In genomic region chr15:87551556-87551955, GRCm38 (mm10) we compare ENCODE assay signal across 29 mouse cellular contexts. TPM values are rescaled to one million over a fixed set of nuclear protein-coding genes. Genes with fewer than 3 reads are reported as not detected.
A peak's percentile ranks its signal among the peaks of the same experiment; 100 is the strongest.
DNase-seq lines count a peak whose midpoint lies in the region; ATAC-seq and TF ChIP-seq lines count a peak whose summit lies in the region.
"Had no signal": no experiment of that assay in that cellular context is flagged by ENCODE, and none has a peak within 500 bp of the region (broad histone marks: within the 10 kb centered on the region; RNA-seq: fewer than 3 reads in every experiment).

No protein-coding gene starts in this region.

- DNase-seq in cerebellum, adult 9-10 months: peak; percentile 5
- no peak for DNase-seq in cerebellum, adult 11 months
- DNase-seq in hindbrain, embryonic 10.5 days (ENCODE audit: low spot score): no peak
- DNase-seq in layer of hippocampus, adult 2 months (ENCODE audit: low spot score in 2 of 2): no peak
- DNase-seq in layer of hippocampus, adult 8-10 months (ENCODE audit: low spot score in 2 of 2): no peak
- DNase-seq in brain, adult 2 months (ENCODE audit: low read depth, low spot score): peak; percentile 51
- DNase-seq: adrenal gland, adult 2 months; adrenal gland, postnatal 14 days; B cell, adult 2 months; cerebellum, adult 2 months; gastrocnemius, postnatal 25 days; heart, adult 18-20 months; heart, postnatal 10 days; heart, postnatal 36 days; kidney, adult 11 months; kidney, adult 8-10 months had no signal

- WGBS in hindbrain, embryonic 10.5 days: 50% methylated on average over 8 of the region's 8 CpGs
- WGBS in hindbrain, embryonic 12.5 days: 41% methylated on average over 8 of the region's 8 CpGs
- 31% methylated on average over 8 of the region's 8 CpGs for WGBS in neural tube, embryonic 15.5 days

- no peak overlapping the region for H3K4me2 ChIP-seq in hindbrain, embryonic 12.5 days (replicated peaks)
- no peak overlapping the region for H3K4me2 ChIP-seq in neural tube, embryonic 15.5 days
- H3K4me2 ChIP-seq: embryonic facial prominence, embryonic 12.5 days; embryonic facial prominence, embryonic 15.5 days; forebrain, embryonic 12.5 days; forebrain, embryonic 15.5 days; heart, embryonic 12.5 days; heart, embryonic 15.5 days; hindbrain, embryonic 15.5 days; intestine, embryonic 15.5 days had no signal

- peak overlapping the region; percentile 12; the same call in 1 of the 2 replicates for H3K27ac ChIP-seq in hindbrain, embryonic 10.5 days
- H3K27ac ChIP-seq in hindbrain, embryonic 12.5 days: no peak overlapping the region
- H3K27ac ChIP-seq in layer of hippocampus, adult 2 months: peak overlapping the region; percentile 53
- H3K27ac ChIP-seq in neural tube, embryonic 15.5 days (replicated peaks): no peak overlapping the region
- H3K27ac ChIP-seq: embryonic facial prominence, embryonic 12.5 days; embryonic facial prominence, embryonic 15.5 days; forebrain, embryonic 12.5 days; forebrain, embryonic 15.5 days; heart, embryonic 15.5 days; hindbrain, embryonic 15.5 days; intestine, embryonic 15.5 days had no signal

- no peaks in the 10 kb centered on the region for H3K9me3 ChIP-seq in hindbrain, embryonic 10.5 days
- no peaks in the 10 kb centered on the region for H3K9me3 ChIP-seq in hindbrain, embryonic 12.5 days (replicated peaks)
- no peaks in the 10 kb centered on the region for H3K9me3 ChIP-seq in neural tube, embryonic 15.5 days (replicated peaks)
- H3K9me3 ChIP-seq: embryonic facial prominence, embryonic 12.5 days; embryonic facial prominence, embryonic 15.5 days; forebrain, embryonic 12.5 days; forebrain, embryonic 15.5 days; heart, embryonic 12.5 days; heart, embryonic 15.5 days; hindbrain, embryonic 15.5 days; intestine, embryonic 15.5 days had no signal

- TF ChIP-seq CTCF in layer of hippocampus, adult 2 months (conservative IDR thresholded peaks at IDR 0.05): no peak

- no peak overlapping the region for H3K9ac ChIP-seq in hindbrain, embryonic 12.5 days
- no peak overlapping the region for H3K9ac ChIP-seq in neural tube, embryonic 15.5 days (replicated peaks)
- H3K9ac ChIP-seq: embryonic facial prominence, embryonic 12.5 days; embryonic facial prominence, embryonic 15.5 days; forebrain, embryonic 12.5 days; forebrain, embryonic 15.5 days; heart, embryonic 12.5 days; heart, embryonic 15.5 days; hindbrain, embryonic 15.5 days; intestine, embryonic 15.5 days had no signal

- no peak for ATAC-seq in hindbrain, embryonic 12.5 days (ENCODE audit: low FRiP score)
- ATAC-seq in neural tube, embryonic 15.5 days (ENCODE audit: low FRiP score): no peak
- ATAC-seq: forebrain, embryonic 15.5 days; intestine, embryonic 15.5 days; Patski had no signal

- no peak overlapping the region for H3K4me3 ChIP-seq in hindbrain, embryonic 10.5 days
- H3K4me3 ChIP-seq in hindbrain, embryonic 12.5 days: no peak overlapping the region
- no peak overlapping the region; the same call in 1 of the 2 replicates for H3K4me3 ChIP-seq in layer of hippocampus, adult 2 months
- H3K4me3 ChIP-seq in neural tube, embryonic 15.5 days (replicated peaks): no peak overlapping the region
- H3K4me3 ChIP-seq: embryonic facial prominence, embryonic 12.5 days; embryonic facial prominence, embryonic 15.5 days; forebrain, embryonic 12.5 days; forebrain, embryonic 15.5 days; heart, embryonic 12.5 days; heart, embryonic 15.5 days; hindbrain, embryonic 15.5 days; intestine, embryonic 15.5 days had no signal

- H3K36me3 ChIP-seq in hindbrain, embryonic 10.5 days: no peaks in the 10 kb centered on the region
- no peaks in the 10 kb centered on the region for H3K36me3 ChIP-seq in hindbrain, embryonic 12.5 days
- no peaks in the 10 kb centered on the region for H3K36me3 ChIP-seq in neural tube, embryonic 15.5 days
- H3K36me3 ChIP-seq: embryonic facial prominence, embryonic 12.5 days; embryonic facial prominence, embryonic 15.5 days; forebrain, embryonic 12.5 days; forebrain, embryonic 15.5 days; G1E; heart, embryonic 12.5 days; heart, embryonic 15.5 days; hindbrain, embryonic 15.5 days; intestine, embryonic 15.5 days had no signal

- peaks cover 55% of the 10 kb centered on the region for H3K4me1 ChIP-seq in hindbrain, embryonic 10.5 days (replicated peaks)
- H3K4me1 ChIP-seq in hindbrain, embryonic 12.5 days: peaks cover 48% of the 10 kb centered on the region
- peaks cover 51% of the 10 kb centered on the region for H3K4me1 ChIP-seq in neural tube, embryonic 15.5 days
- H3K4me1 ChIP-seq: embryonic facial prominence, embryonic 15.5 days; heart, embryonic 12.5 days; heart, embryonic 15.5 days; intestine, embryonic 15.5 days had no signal

- H3K27me3 ChIP-seq in hindbrain, embryonic 10.5 days (ENCODE audit: insufficient read depth, poor library complexity, severe bottlenecking): no peaks in the 10 kb centered on the region; the same call in 1 of the 2 replicates
- no peaks in the 10 kb centered on the region for H3K27me3 ChIP-seq in hindbrain, embryonic 12.5 days
- no peaks in the 10 kb centered on the region for H3K27me3 ChIP-seq in neural tube, embryonic 15.5 days (replicated peaks)
- H3K27me3 ChIP-seq: CH12.LX; forebrain, embryonic 12.5 days; forebrain, embryonic 15.5 days; hindbrain, embryonic 15.5 days had no signal

RNA-seq across cellular contexts. Expression of gene Fam19a5, which starts 7.5 kb away (rescaled TPM):
- polyA plus RNA-seq in hindbrain, embryonic 10.5 days (2016; fragmentation: Nextera tagmentation; extraction: Ambion mirVana): 6.4 and 8.2 TPM in 2 replicates
- polyA plus RNA-seq in hindbrain, embryonic 12.5 days (2016; fragmentation: Nextera tagmentation; extraction: Ambion mirVana): 12.6 and 13.6 TPM in 2 replicates
- total RNA-seq in layer of hippocampus, adult 2 months (2021): 100 to 1,000 TPM; 135 to 141 TPM
- 100 to 1,000 TPM; 117 to 129 (median 120) TPM for total RNA-seq in layer of hippocampus, adult 8-10 months (2022)
- polyA plus RNA-seq in neural tube, embryonic 15.5 days (2015; fragmentation: Nextera tagmentation; extraction: Ambion mirVana): 26.5 and 30.1 TPM in 2 replicates
- total RNA-seq: CH12.LX, G1E had no signal
- polyA plus RNA-seq: G1E had no signal

Comparison
In these comparisons a context has a peak if more than half of its experiments do, and no peak if none do; other contexts are left out.
1. DNase-seq: peak in cerebellum, adult 9-10 months (single experiment) and brain, adult 2 months (single experiment); none in cerebellum, adult 11 months (single experiment), hindbrain, embryonic 10.5 days (single experiment), layer of hippocampus, adult 2 months (0 of 2) and layer of hippocampus, adult 8-10 months (0 of 2).
2. H3K27ac ChIP-seq: peak in hindbrain, embryonic 10.5 days (single experiment) and layer of hippocampus, adult 2 months (single experiment); none in hindbrain, embryonic 12.5 days (single experiment) and neural tube, embryonic 15.5 days (single experiment).